Mouse (Mus musculus) kidney, postnatal 0 days (tissue): ENCODE data around the gene Ccnk. TPM values are rescaled to one million over a fixed set of nuclear protein-coding genes. Genes with fewer than 3 reads are reported as not detected.

Experiments
- ATAC-seq: fragments of 200-750 bp; cut with Nextera tagmentation; replicated peaks from 2 replicates; pipeline ENCODE4 v1.8.0; 2017; ENCODE audit warnings: low read depth, moderate number of reproducible peaks, moderate TSS enrichment, moderate library complexity; ENCODE audit not compliant: low FRiP score
- DNase-seq: peaks from one replicate; pipeline ENCODE4 v3.0.0-alpha.2; 2016; ENCODE audit warnings: low spot score
- H3K27ac ChIP-seq: fragments of 300-500 bp; sonication (generic); 2 replicates; pipeline ENCODE4 v1.5.1; 2014; ENCODE audit warnings: mild to moderate bottlenecking
- H3K27me3 ChIP-seq: fragments of 300-500 bp; sonication (generic); 2 replicates; pipeline ENCODE4 v1.6.1; 2014; ENCODE audit warnings: low read length, mixed read lengths; ENCODE audit not compliant: insufficient read depth
- H3K36me3 ChIP-seq: fragments of 300-500 bp; sonication (generic); 2 replicates; pipeline ENCODE4 v1.6.1; 2014; ENCODE audit warnings: low read length, mixed read lengths; ENCODE audit not compliant: insufficient read depth
- H3K4me1 ChIP-seq: fragments of 300-500 bp; sonication (generic); replicated peaks from 2 replicates; pipeline ENCODE4 v1.6.1; 2014; ENCODE audit warnings: antibody characterized with exemption, low read length, mixed read lengths; ENCODE audit not compliant: insufficient read depth
- H3K4me2 ChIP-seq: fragments of 300-500 bp; sonication (generic); 2 replicates; pipeline ENCODE4 v1.6.1; 2014; ENCODE audit warnings: mild to moderate bottlenecking, low read length, moderate library complexity, mixed read lengths
- H3K4me3 ChIP-seq: fragments of 300-500 bp; sonication (generic); replicated peaks from 2 replicates; pipeline ENCODE4 v1.5.1; 2014; ENCODE audit warnings: low read depth, low read length
- H3K9ac ChIP-seq: fragments of 300-500 bp; sonication (generic); 2 replicates; pipeline ENCODE4 v1.6.1; 2014; ENCODE audit warnings: low read depth, low read length
- H3K9me3 ChIP-seq: fragments of 300-500 bp; sonication (generic); replicated peaks from 2 replicates; pipeline ENCODE4 v1.6.1; 2016; ENCODE audit warnings: low read length, inconsistent platforms, mixed read lengths
- CTCF ChIP-seq: IDR thresholded peaks from 2 replicates; pipeline ENCODE4 v1.5.1; 2016; ENCODE audit warnings: antibody characterized with exemption, low read depth, mild to moderate bottlenecking, moderate library complexity
- WGBS: fragments of 180-500 bp; shearing (Covaris S2); extraction: QIAGEN DNeasy Blood & Tissue Kit; methylation state at CpG from one replicate; pipeline ENCODE4 v1.1.7; 2014; 5-methylcytosine and 5-hydroxymethylcytosine counted together
- polyA plus RNA-seq: library from polyadenylated mRNA; unstranded; fragments of >200 nt; fragmentation: Nextera tagmentation; extraction: Ambion mirVana; gene quantifications from 2 replicates; pipeline ENCODE4 v1.2.1, GENCODE M21; 2015

Gene Ccnk
- polyA plus RNA-seq, 1 experiment from 2014 or later: 3.3 TPM

- H3K4me1 ChIP-seq: 0 out of 2 replicates have a peak, but pooled peaks cover 8% of the 10 kb centered on the region
- H3K36me3 ChIP-seq: no peaks in the 10 kb centered on the region
- no peak overlapping the region for H3K9ac ChIP-seq
- no peaks in the 10 kb centered on the region for H3K27me3 ChIP-seq
- TF ChIP-seq CTCF: no peak
- H3K9me3 ChIP-seq: no peaks in the 10 kb centered on the region
- no peak overlapping the region for H3K27ac ChIP-seq
- WGBS: 91% methylated on average over 3 of the region's 3 CpGs
- DNase-seq (no peak), ATAC-seq (no peak)
- H3K4me3 ChIP-seq: no peak overlapping the region
- no peak overlapping the region for H3K4me2 ChIP-seq
Observed at GRCm38 (mm10) chr12:108170467-108170866, 8.9 kb upstream of the Ccnk start.

GRCm38 (mm10) chr12:108171336-108171735 is 8.0 kb upstream of the Ccnk start:
- Histone ChIP-seq H3K27ac (no peak overlapping the region), H3K9ac (no peak overlapping the region), H3K27me3 (no peaks in the 10 kb centered on the region), H3K4me1 (0 out of 2 replicates have a peak, but pooled peaks cover 8% of the 10 kb centered on the region), H3K4me2 (no peak overlapping the region), H3K9me3 (no peaks in the 10 kb centered on the region), H3K36me3 (no peaks in the 10 kb centered on the region), H3K4me3 (no peak overlapping the region)
- TF ChIP-seq CTCF: no peak
- DNase-seq (no peak), ATAC-seq (no peak)

GRCm38 (mm10) chr12:108172639-108173038 is 6.7 kb upstream of the Ccnk start:
- Histone ChIP-seq H3K36me3 (no peaks in the 10 kb centered on the region), H3K9me3 (no peaks in the 10 kb centered on the region), H3K27ac (no peak overlapping the region), H3K4me1 (peaks cover 13% of the 10 kb centered on the region), H3K4me2 (no peak overlapping the region), H3K9ac (no peak overlapping the region), H3K4me3 (no peak overlapping the region), H3K27me3 (no peaks in the 10 kb centered on the region)
- no peak for DNase-seq
- no peak for ATAC-seq
- 47% methylated on average over 4 of the region's 4 CpGs for WGBS
- no peak for TF ChIP-seq CTCF

GRCm38 (mm10) chr12:108174606-108175505 is 4.5 kb upstream of the Ccnk start:
- H3K4me3 ChIP-seq: no peak overlapping the region
- no peak for TF ChIP-seq CTCF
- no peak overlapping the region for H3K27ac ChIP-seq
- H3K9me3 ChIP-seq: no peaks in the 10 kb centered on the region
- no peak for DNase-seq
- H3K4me2 ChIP-seq: no peak overlapping the region
- no peak for ATAC-seq
- peaks cover 13% of the 10 kb centered on the region for H3K4me1 ChIP-seq
- no peak overlapping the region for H3K9ac ChIP-seq
- WGBS: 60% methylated on average over 8 of the region's 8 CpGs
- H3K36me3 ChIP-seq: no peaks in the 10 kb centered on the region
- H3K27me3 ChIP-seq: no peaks in the 10 kb centered on the region

GRCm38 (mm10) chr12:108176366-108176765 is 3.0 kb upstream of the Ccnk start:
- Histone ChIP-seq H3K9ac (no peak overlapping the region), H3K27ac (no peak overlapping the region), H3K4me1 (peaks cover 8% of the 10 kb centered on the region), H3K36me3 (no peaks in the 10 kb centered on the region), H3K9me3 (no peaks in the 10 kb centered on the region), H3K4me3 (no peak overlapping the region), H3K27me3 (no peaks in the 10 kb centered on the region), H3K4me2 (no peak overlapping the region)
- no peak for ATAC-seq
- 70% methylated on average over 3 of the region's 3 CpGs for WGBS
- TF ChIP-seq CTCF: no peak
- DNase-seq: no peak

- Histone ChIP-seq H3K4me2 (peak overlapping the region; percentile 90), H3K4me1 (peaks cover 7% of the 10 kb centered on the region), H3K4me3 (peak overlapping the region; percentile 95), H3K36me3 (peaks cover 8% of the 10 kb centered on the region; the same call in 1 of the 2 replicates), H3K9me3 (no peaks in the 10 kb centered on the region), H3K27me3 (no peaks in the 10 kb centered on the region), H3K27ac (peak overlapping the region; percentile 96), H3K9ac (peak overlapping the region; percentile 97)
- DNase-seq: peak; percentile 56
- no peak for TF ChIP-seq CTCF
- ATAC-seq: peak; percentile 18
- under 1% methylated on average over 90 of the region's 103 CpGs for WGBS
Observed at GRCm38 (mm10) chr12:108178331-108179245, 791 bp upstream of the Ccnk start.
